Mouse (Mus musculus): ENCODE results near the gene Taf6l.

DNA sequence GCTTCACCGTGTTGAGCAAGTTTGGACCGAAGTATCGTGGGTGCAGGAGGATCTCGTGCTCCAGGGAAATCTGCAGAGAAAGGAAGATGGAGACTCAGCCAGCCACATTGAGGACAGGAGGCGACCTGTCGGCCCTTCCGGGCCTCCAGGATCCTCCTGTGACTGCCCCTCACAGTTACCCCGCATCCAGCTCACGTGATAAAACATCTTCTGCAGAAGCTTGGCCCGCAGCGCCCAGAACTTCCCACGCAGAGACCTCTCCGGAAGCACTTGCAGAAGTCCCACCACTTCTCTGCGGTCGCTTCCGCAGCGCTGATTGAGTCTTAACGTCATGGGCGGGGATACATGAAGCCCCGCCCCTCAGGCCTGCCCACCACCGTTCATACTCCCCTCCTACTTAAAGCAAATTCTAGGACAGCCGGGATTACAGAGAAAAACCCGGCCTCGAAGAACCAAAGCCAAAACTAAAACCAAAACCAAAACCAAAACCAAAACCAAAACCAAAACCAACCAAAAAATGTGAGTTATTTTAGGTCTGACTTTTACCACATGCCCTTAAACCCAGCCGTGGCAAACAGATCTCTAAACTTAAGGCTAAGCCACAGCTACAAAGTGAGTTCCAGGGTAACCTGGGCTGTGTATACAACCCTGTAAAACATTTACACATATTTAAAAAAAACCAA lies 12.2 kb upstream of the Taf6l start, which contains the start of gene Polr2g:
- TF ChIP-seq CTCF (IDR thresholded peaks at IDR 0.05; ENCODE audit: borderline replicate concordance, insufficient read depth, low read length) (no peak), POLR2A (IDR thresholded peaks at IDR 0.05; ENCODE audit: low read depth, low read length) (peak; percentile 86)
